Mouse (Mus musculus): ENCODE results near the gene Ncln.
"Not testable (repeated sequence)": the region's sequence is repeated elsewhere in the genome, so short reads cannot be mapped to it uniquely, and the experiment has no call there.

Ncln gene

DNA sequence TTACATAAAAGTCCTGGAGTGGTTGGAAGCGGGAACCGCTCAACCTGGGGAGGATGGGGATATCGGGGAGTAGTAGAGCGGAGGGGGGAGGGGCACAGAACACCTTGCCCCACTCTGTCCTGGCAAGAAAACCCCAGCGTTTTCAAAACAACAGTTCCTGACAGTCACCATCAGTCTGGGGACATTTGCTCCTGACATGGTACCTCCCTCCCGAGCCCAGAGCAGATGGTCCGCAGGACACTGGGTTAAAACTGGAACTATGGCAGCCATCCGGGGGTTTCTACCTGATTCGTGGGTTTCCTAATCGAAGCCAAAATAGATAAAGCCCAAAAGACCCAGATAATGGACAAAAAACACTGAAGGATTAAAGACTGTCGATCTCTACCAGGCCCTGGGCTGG is 35.2 kb downstream of the Ncln start:
- no peak for DNase-seq

GRCm38 (mm10) chr10:81460471-81460870 is 35.7 kb downstream of the Ncln start:
- no peak for DNase-seq

DNA sequence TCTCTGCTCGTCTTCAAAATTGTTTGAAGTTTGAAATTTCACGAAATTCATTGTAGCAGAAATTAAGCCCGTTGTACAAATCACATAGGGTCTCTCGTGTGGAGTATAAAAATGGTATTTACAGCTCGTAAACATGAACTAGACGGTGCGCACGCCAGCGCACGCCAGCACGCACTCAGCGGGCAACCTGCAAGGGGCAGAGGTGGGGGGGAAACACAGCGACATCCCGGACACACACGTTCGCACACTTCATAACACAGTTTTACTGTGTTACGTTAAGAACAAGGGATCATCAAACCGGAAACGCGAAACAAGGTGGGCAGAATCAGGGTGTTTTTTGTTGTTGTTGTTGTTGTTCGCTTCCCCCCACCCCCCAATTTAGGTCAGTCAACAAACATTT is 36.8 kb downstream of the Ncln start:
- no peak for DNase-seq

DNA sequence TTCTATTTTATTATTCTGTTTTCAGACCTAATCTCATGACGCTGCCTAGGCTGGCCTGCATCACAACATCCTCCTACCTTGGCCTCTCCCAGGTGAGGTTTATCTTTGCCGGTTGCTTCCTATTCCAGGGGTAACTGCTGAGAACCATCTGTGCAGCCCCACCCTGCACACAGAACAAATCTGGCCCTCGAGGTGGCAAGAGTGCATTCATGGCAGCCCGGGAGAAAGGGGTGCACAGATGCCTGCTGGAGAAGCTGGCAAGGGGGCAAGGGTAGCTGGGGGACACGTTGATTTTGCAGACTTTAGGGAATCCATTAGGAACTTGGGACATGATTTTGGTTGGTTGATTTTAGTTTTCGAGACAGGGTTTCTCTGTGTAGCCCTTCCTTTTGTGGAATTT is 37.9 kb downstream of the Ncln start:
- no peak for DNase-seq

DNA sequence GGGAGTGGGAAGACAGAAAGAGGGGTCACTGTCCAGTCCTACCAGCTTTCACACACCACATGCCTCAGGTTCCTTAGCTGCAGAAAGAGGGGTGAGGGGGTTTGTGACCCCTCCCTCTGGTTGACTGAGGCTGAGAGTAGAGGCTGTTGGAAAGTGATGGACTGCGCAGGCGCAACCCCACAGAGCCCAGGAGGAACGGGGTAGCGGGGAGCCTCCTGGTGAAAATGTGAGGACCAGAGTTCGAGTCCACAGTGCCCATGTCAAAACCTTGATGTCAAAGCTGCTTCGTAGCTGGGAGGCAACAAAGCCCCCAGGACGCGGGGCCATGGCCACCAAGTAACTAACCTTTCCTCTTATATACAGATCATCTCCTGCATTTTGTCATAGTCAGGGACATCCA is 38.6 kb downstream of the Ncln start:
- DNase-seq: no peak

DNA sequence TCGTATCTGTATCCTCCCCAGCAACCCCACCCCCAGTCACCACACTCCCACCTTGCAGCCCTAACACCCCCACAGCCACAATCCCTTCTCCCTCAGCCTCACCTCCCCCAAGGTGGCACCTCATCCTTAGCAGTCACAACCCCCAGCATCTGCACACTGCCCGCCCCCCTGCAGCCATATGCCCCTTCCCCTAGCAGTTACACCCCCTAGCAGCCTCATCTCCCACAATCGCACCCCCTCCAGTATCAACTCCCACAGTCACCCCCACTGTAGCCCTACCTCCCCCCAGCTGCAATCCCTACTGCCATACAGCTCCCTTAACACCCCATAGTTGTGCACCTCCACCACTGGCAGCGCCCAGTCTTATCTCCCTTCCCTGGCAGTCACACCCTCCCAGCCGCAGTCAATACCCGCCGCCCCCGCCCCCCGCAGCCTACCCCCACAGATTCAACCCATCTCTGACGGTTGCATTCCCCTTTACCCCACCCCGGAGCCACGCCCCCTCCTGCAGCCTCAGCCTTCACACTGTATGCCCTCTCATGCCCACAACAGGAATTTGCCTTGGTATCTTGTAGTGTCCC is 39.1 kb downstream of the Ncln start:
- no peak for DNase-seq

DNA sequence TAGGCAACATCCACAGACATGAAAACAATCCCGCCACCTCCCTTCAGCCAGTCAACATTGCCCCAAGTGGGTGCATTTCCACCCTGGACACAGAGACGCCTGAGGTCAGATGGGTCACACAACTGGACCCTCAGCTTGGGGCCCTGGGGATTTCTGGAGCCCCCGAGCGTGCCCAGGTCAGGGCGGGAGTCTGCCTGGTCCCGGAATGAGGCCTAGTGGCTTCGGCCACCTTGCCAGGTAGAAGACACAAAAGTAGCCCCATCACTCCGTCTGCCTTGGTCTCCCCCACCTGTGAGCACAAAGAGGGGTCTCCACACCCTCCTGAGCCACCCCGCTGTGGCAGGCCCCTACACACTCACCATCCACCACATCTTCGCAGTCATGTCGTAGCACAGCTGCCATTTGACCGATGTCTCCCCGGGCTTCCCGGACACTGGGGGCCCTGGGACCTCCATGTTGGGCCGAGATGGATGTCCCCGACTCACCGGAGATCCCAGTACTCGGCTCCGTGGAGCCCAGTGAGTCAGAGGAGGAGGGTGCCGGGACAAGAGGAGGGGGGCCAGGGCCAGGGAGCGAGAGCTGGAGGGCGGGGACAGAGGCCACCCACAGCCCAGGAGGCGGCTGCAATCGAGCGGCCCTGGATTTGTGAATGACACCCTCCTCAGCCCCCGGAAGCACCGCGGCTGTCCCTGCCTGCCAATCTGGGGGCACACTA is 40.9 kb downstream of the Ncln start, which contains the start of gene Nfic:
Gene Nfic (minus strand): TSS at position 455 of the 715 bp plus-strand sequence.
- no peak for DNase-seq

DNA sequence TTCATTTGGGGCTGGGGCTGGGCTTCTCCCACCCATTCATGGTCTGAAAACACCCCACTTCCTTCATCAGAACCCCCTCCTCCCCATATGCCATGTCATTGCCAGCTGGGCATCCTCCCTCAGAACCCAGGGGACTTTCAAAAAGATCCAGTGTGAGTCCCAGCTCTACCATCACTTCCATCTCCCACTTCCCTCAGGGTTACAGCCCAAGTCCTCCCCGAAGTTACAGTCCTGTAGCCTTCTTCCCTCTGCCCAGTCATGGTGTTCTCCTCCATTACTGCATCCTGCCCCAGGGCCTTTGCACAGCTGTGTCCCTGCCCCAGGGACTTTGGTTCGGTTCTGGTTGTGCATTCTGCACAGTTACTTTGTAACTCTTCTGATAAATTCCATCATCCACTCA is 42.1 kb downstream of the Ncln start:
- DNase-seq: no peak

DNA sequence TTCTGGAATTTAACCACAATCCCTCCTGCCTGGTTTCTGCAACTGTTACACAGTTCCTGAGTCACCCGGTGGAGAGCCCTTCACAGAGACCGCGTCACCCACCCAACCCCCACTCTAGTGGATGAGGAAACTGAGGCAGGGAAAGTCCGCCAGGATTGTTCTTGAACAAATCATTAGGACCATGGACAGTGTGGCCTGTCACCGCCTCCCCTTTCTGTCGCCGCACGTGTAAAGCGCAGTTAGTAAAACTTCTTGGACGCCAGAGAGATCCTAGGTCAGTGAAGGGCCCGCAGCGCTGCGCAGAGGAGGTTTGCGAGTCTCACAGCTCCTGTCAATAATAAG is 43.3 kb downstream of the Ncln start:
- DNase-seq: peak in 1 of 2 experiments; percentile 2

GRCm38 (mm10) chr10:81452237-81452946 is 43.8 kb downstream of the Ncln start:
- peak in 1 of 2 experiments; percentile 6 for DNase-seq

DNA sequence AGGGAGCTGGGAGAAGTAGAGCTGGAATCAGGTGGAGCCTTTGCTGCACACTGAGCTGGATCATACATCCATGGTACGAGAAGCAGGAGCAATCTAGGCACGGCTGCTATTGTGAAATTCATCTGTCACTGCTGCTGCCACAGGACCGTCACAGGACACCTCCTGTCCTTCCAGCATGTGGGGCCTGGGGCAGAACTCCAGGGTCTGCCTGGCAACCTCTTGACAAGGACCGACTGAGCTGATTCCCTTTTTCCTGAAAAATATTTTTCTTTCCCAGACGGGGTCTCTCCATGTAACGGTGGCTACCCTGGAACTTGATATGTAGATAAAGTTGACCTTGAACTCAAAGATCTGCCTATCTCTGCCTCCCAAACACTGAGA is 44.8 kb downstream of the Ncln start:
- DNase-seq: peak in 1 of 2 experiments; percentile 1

GRCm38 (mm10) chr10:81450641-81451364 is 45.4 kb downstream of the Ncln start:
- DNase-seq: peak in 1 of 2 experiments; percentile 10

DNA sequence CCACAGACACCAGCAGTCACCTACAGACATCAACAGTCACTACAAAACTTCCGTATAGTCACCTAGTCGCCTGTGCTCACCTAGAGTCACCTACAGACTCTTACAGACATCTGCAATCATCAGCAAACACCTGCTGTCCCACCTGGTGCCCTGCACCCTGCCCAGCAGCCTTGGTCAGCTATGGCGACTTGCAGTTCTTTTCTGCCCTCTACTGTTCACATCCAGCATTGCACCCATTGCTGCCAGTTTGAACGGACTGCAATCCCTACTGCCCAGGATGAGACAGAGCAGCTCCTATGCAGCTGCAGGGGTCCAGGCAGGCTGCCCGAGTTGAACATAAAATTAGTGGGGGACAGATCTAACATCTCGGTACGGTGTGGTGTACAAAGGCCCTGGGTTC is 46.1 kb downstream of the Ncln start:
- DNase-seq: peak; percentile 86 to 92

DNA sequence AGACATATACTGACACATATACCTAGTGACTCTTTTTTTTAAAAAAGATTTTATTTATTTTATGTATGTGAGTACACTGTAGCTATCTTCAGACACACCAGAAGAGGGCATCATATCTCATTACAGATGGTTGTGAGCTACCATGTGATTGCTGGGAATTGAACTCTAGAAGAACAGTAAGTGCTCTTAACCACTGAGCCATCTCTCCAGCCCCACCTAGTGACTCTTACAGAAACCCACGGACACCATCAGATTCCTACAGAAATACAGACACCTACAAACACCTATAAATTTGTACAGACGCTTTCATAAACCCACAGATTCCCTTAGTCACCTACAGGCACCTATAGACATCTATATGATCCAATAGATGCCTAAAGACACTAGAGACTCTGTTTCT is 50.7 kb downstream of the Ncln start:
- not testable (repeated sequence) for DNase-seq

- DNase-seq: peak in 1 of 2 experiments; percentile 3
These were observed 55.2 kb downstream of the Ncln start for GRCm38 (mm10) chr10:81441019-81441418.

Data from cerebellum, postnatal 36 days (tissue).